Mouse (Mus musculus): ENCODE results near the gene Trpv4.

GRCm38 (mm10) chr5:114603975-114604374 lies 54.2 kb downstream of the Trpv4 start:
- TF ChIP-seq CTCF (IDR thresholded peaks at IDR 0.05; ENCODE audit: control insufficient read depth, insufficient read depth, low read length): no peak
- TF ChIP-seq POLR2A (IDR thresholded peaks at IDR 0.05; ENCODE audit: borderline replicate concordance, control insufficient read depth, low read depth, low read length): no peak
